Mouse (Mus musculus) lung, postnatal 0 days (tissue): ENCODE data around the gene Fzd9. TPM values are rescaled to one million over a fixed set of nuclear protein-coding genes. Genes with fewer than 3 reads are reported as not detected.

ENCODE experiments used
- ATAC-seq: fragments of 200-750 bp; cut with Nextera tagmentation; 2 replicates; pipeline ENCODE4 v1.8.0; 2017; ENCODE audit warnings: moderate library complexity
- DNase-seq: peaks from one replicate; pipeline ENCODE4 v3.0.0-alpha.2; 2016; ENCODE audit warnings: low spot score
- H3K27ac ChIP-seq: fragments of 300-500 bp; sonication (generic); 2 replicates; pipeline ENCODE4 v1.5.1; 2014; ENCODE audit warnings: antibody characterized with exemption, mild to moderate bottlenecking, low read length, mixed read lengths
- H3K27me3 ChIP-seq: fragments of 300-500 bp; sonication (generic); replicated peaks from 2 replicates; pipeline ENCODE4 v1.6.1; 2014; ENCODE audit warnings: low read length, mixed read lengths; ENCODE audit not compliant: insufficient read depth
- H3K36me3 ChIP-seq: fragments of 300-500 bp; sonication (generic); 2 replicates; pipeline ENCODE4 v1.6.1; 2014; ENCODE audit warnings: low read length, mixed read lengths; ENCODE audit not compliant: insufficient read depth
- H3K4me1 ChIP-seq: fragments of 300-500 bp; sonication (generic); 2 replicates; pipeline ENCODE4 v1.6.1; 2014; ENCODE audit warnings: antibody characterized with exemption, low read depth, low read length, mixed read lengths; ENCODE audit not compliant: insufficient read depth
- H3K4me2 ChIP-seq: fragments of 300-500 bp; sonication (generic); replicated peaks from 2 replicates; pipeline ENCODE4 v1.6.1; 2014; ENCODE audit warnings: low read depth, mild to moderate bottlenecking, low read length, moderate library complexity, mixed read lengths
- H3K4me3 ChIP-seq: fragments of 300-500 bp; sonication (generic); 2 replicates; pipeline ENCODE4 v1.5.1; 2014; ENCODE audit warnings: low read depth, low read length
- H3K9ac ChIP-seq: fragments of 300-500 bp; sonication (generic); replicated peaks from 2 replicates; pipeline ENCODE4 v1.6.1; 2014; ENCODE audit warnings: low read depth, mild to moderate bottlenecking
- H3K9me3 ChIP-seq: fragments of 300-500 bp; sonication (generic); 2 replicates; pipeline ENCODE4 v1.6.1; 2016; ENCODE audit warnings: low read length, mixed read lengths
- CTCF ChIP-seq: IDR thresholded peaks from 2 replicates; pipeline ENCODE4 v1.5.1; 2016; ENCODE audit warnings: antibody characterized with exemption, mild to moderate bottlenecking
- EP300 ChIP-seq: IDR thresholded peaks from 2 replicates; pipeline ENCODE4 v1.6.1; 2016; ENCODE audit warnings: antibody characterized with exemption, mild to moderate bottlenecking, control low read depth
- WGBS: fragments of 180-500 bp; shearing (Covaris S2); extraction: QIAGEN DNeasy Blood & Tissue Kit; methylation state at CpG from one replicate; pipeline ENCODE4 v1.1.7; 2014; 5-methylcytosine and 5-hydroxymethylcytosine counted together
- polyA plus RNA-seq: library from polyadenylated mRNA; unstranded; fragments of >200 nt; fragmentation: Nextera tagmentation; extraction: Ambion mirVana; gene quantifications from 2 replicates; pipeline ENCODE4 v1.2.1, GENCODE M21; 2015

The Fzd9 gene
- polyA plus RNA-seq, 1 experiment from 2014 or later = 0.33 TPM

- no peaks in the 10 kb centered on the region; the same call in none of the 2 replicates for H3K4me1 ChIP-seq
- H3K9me3 ChIP-seq = no peaks in the 10 kb centered on the region
- ATAC-seq (no peak), DNase-seq (no peak)
- 26% methylated on average over 12 of the region's 12 CpGs for WGBS
- TF ChIP-seq CTCF (no peak), EP300 (no peak)
- no peak overlapping the region for H3K4me3 ChIP-seq
- H3K27me3 ChIP-seq = peaks cover 12% of the 10 kb centered on the region; the same call in 1 of the 2 replicates
- H3K27ac ChIP-seq = no peak overlapping the region
- no peaks in the 10 kb centered on the region for H3K36me3 ChIP-seq
- no peak overlapping the region for H3K9ac ChIP-seq
- no peak overlapping the region for H3K4me2 ChIP-seq
Measured at GRCm38 (mm10) chr5:135253741-135254401, 2.8 kb upstream of the Fzd9 start.

GRCm38 (mm10) chr5:135250186-135251078 lies 598 bp downstream of the Fzd9 start:
- WGBS = 2% methylated on average over 86 of the region's 92 CpGs
- H3K27ac ChIP-seq = no peak overlapping the region

GRCm38 (mm10) chr5:135248956-135249676 lies 1.9 kb downstream of the Fzd9 start:
- H3K4me2 ChIP-seq = no peak overlapping the region
- no peak overlapping the region for H3K9ac ChIP-seq
- TF ChIP-seq EP300 (no peak), CTCF (no peak)
- no peak overlapping the region for H3K27ac ChIP-seq
- ATAC-seq (no peak), DNase-seq (no peak)
- no peaks in the 10 kb centered on the region; the same call in 1 of the 2 replicates for H3K4me1 ChIP-seq
- no peak overlapping the region for H3K4me3 ChIP-seq
- no peaks in the 10 kb centered on the region for H3K9me3 ChIP-seq
- 78% methylated on average over 16 of the region's 16 CpGs for WGBS
- peaks cover 12% of the 10 kb centered on the region; the same call in 1 of the 2 replicates for H3K27me3 ChIP-seq
- H3K36me3 ChIP-seq = peaks cover 13% of the 10 kb centered on the region

More at GRCm38 (mm10) chr5:135250186-135251078, 598 bp downstream of the Fzd9 start:
- ATAC-seq (peak; percentile 58), DNase-seq (no peak)
- H3K4me1 ChIP-seq = no peaks in the 10 kb centered on the region; the same call in 1 of the 2 replicates
- peak overlapping the region; percentile 89 for H3K4me2 ChIP-seq
- TF ChIP-seq CTCF (no peak), EP300 (no peak)
- H3K27me3 ChIP-seq = peaks cover 12% of the 10 kb centered on the region; the same call in 1 of the 2 replicates
- peaks cover 3% of the 10 kb centered on the region; the same call in 1 of the 2 replicates for H3K36me3 ChIP-seq
- peak overlapping the region; percentile 46 for H3K4me3 ChIP-seq
- no peaks in the 10 kb centered on the region for H3K9me3 ChIP-seq
- H3K9ac ChIP-seq = peak overlapping the region; percentile 3; the same call in 1 of the 2 replicates

GRCm38 (mm10) chr5:135247337-135247736 lies 3.7 kb downstream of the Fzd9 start:
- Histone ChIP-seq H3K27me3 (peaks cover 12% of the 10 kb centered on the region; the same call in 1 of the 2 replicates), H3K4me2 (no peak overlapping the region), H3K27ac (no peak overlapping the region), H3K9ac (no peak overlapping the region), H3K36me3 (peaks cover 27% of the 10 kb centered on the region), H3K4me3 (no peak overlapping the region), H3K4me1 (no peaks in the 10 kb centered on the region; the same call in 1 of the 2 replicates), H3K9me3 (no peaks in the 10 kb centered on the region)
- DNase-seq = no peak
- no peak for ATAC-seq
- WGBS = 73% methylated on average over 9 of the region's 9 CpGs
- no peak for TF ChIP-seq CTCF

- Histone ChIP-seq H3K9ac (no peak overlapping the region), H3K27me3 (peaks cover 12% of the 10 kb centered on the region; the same call in 1 of the 2 replicates), H3K9me3 (no peaks in the 10 kb centered on the region), H3K4me3 (no peak overlapping the region), H3K4me1 (no peaks in the 10 kb centered on the region; the same call in 1 of the 2 replicates), H3K36me3 (peaks cover 35% of the 10 kb centered on the region), H3K27ac (no peak overlapping the region), H3K4me2 (no peak overlapping the region)
- 59% methylated on average over 4 of the region's 4 CpGs for WGBS
- ATAC-seq (no peak), DNase-seq (no peak)
- TF ChIP-seq CTCF = no peak
- no peak for TF ChIP-seq EP300
Measured at GRCm38 (mm10) chr5:135246531-135246930, 4.5 kb downstream of the Fzd9 start.

- Histone ChIP-seq H3K4me1 (no peaks in the 10 kb centered on the region), H3K4me3 (no peak overlapping the region), H3K9ac (no peak overlapping the region), H3K9me3 (no peaks in the 10 kb centered on the region), H3K27ac (no peak overlapping the region), H3K36me3 (peaks cover 53% of the 10 kb centered on the region), H3K27me3 (no peaks in the 10 kb centered on the region), H3K4me2 (no peak overlapping the region)
- DNase-seq (no peak), ATAC-seq (no peak)
- WGBS = 100% methylated on average over 1 of the region's 1 CpGs
- no peak for TF ChIP-seq CTCF
- TF ChIP-seq EP300 = no peak
Measured at GRCm38 (mm10) chr5:135243166-135243565, 7.9 kb downstream of the Fzd9 start.
